Mouse (Mus musculus): ENCODE measurements around the gene Klf3. TPM values are rescaled to one million over a fixed set of nuclear protein-coding genes. Genes with fewer than 3 reads are reported as not detected.

Klf3 gene
- total and polyA plus RNA-seq, 2 experiments from 2014 or later = 22.9 to 37.1 TPM

- H3K27me3 ChIP-seq (ENCODE audit: insufficient read depth, low read length) = no peaks in the 10 kb centered on the region
- H3K27ac ChIP-seq = no peak overlapping the region
- H3K4me1 ChIP-seq (ENCODE audit: insufficient read depth, low read length) = no peaks in the 10 kb centered on the region
- no peak for TF ChIP-seq CTCF (IDR thresholded peaks at IDR 0.05; ENCODE audit: low read depth)
- DNase-seq (ENCODE audit: low spot score) = no peak
- ATAC-seq = no peak
- no peak overlapping the region for H3K4me3 ChIP-seq (ENCODE audit: low read length)
- no peaks in the 10 kb centered on the region for H3K9me3 ChIP-seq (ENCODE audit: low read length)
- H3K4me2 ChIP-seq (ENCODE audit: low read depth, low read length) = no peak overlapping the region
- H3K36me3 ChIP-seq (ENCODE audit: insufficient read depth, low read length) = peaks cover 20% of the 10 kb centered on the region
- WGBS = 88% methylated on average over 2 of the region's 2 CpGs
- no peak overlapping the region for H3K9ac ChIP-seq (replicated peaks; ENCODE audit: low read length)
Measured at GRCm38 (mm10) chr5:64821294-64821693, 18.1 kb downstream of the Klf3 start.

GRCm38 (mm10) chr5:64821964-64822363, 18.8 kb downstream of the Klf3 start:
- Histone ChIP-seq H3K4me3 (ENCODE audit: low read length) (no peak overlapping the region), H3K27ac (no peak overlapping the region), H3K4me2 (ENCODE audit: low read depth, low read length) (no peak overlapping the region), H3K27me3 (ENCODE audit: insufficient read depth, low read length) (no peaks in the 10 kb centered on the region), H3K9me3 (ENCODE audit: low read length) (no peaks in the 10 kb centered on the region), H3K4me1 (ENCODE audit: insufficient read depth, low read length) (no peaks in the 10 kb centered on the region), H3K9ac (replicated peaks; ENCODE audit: low read length) (no peak overlapping the region), H3K36me3 (ENCODE audit: insufficient read depth, low read length) (peaks cover 20% of the 10 kb centered on the region)
- no peak for DNase-seq (ENCODE audit: low spot score)
- no peak for TF ChIP-seq CTCF (IDR thresholded peaks at IDR 0.05; ENCODE audit: low read depth)
- WGBS = 94% methylated on average over 24 of the region's 24 CpGs
- ATAC-seq = no peak

- Histone ChIP-seq H3K9ac (replicated peaks; ENCODE audit: low read length) (no peak overlapping the region), H3K36me3 (ENCODE audit: insufficient read depth, low read length) (peaks cover 26% of the 10 kb centered on the region), H3K4me1 (ENCODE audit: insufficient read depth, low read length) (no peaks in the 10 kb centered on the region), H3K27ac (no peak overlapping the region), H3K27me3 (ENCODE audit: insufficient read depth, low read length) (no peaks in the 10 kb centered on the region), H3K4me3 (ENCODE audit: low read length) (no peak overlapping the region), H3K9me3 (ENCODE audit: low read length) (no peaks in the 10 kb centered on the region), H3K4me2 (ENCODE audit: low read depth, low read length) (no peak overlapping the region)
- no peak for TF ChIP-seq CTCF (IDR thresholded peaks at IDR 0.05; ENCODE audit: low read depth)
- DNase-seq (ENCODE audit: low spot score) (no peak), ATAC-seq (no peak)
- 88% methylated on average over 11 of the region's 11 CpGs for WGBS
Measured at GRCm38 (mm10) chr5:64823431-64823830, 20.2 kb downstream of the Klf3 start.

- ATAC-seq = no peak
- Histone ChIP-seq H3K4me3 (ENCODE audit: low read length) (no peak overlapping the region), H3K36me3 (ENCODE audit: insufficient read depth, low read length) (peaks cover 30% of the 10 kb centered on the region)
Measured at GRCm38 (mm10) chr5:64824765-64825164, 21.6 kb downstream of the Klf3 start.

GRCm38 (mm10) chr5:64825496-64825895, 22.3 kb downstream of the Klf3 start:
- Histone ChIP-seq H3K4me1 (ENCODE audit: insufficient read depth, low read length) (no peaks in the 10 kb centered on the region), H3K9me3 (ENCODE audit: low read length) (no peaks in the 10 kb centered on the region), H3K9ac (replicated peaks; ENCODE audit: low read length) (no peak overlapping the region), H3K27ac (no peak overlapping the region), H3K36me3 (ENCODE audit: insufficient read depth, low read length) (peaks cover 30% of the 10 kb centered on the region), H3K27me3 (ENCODE audit: insufficient read depth, low read length) (no peaks in the 10 kb centered on the region), H3K4me3 (ENCODE audit: low read length) (no peak overlapping the region), H3K4me2 (ENCODE audit: low read depth, low read length) (no peak overlapping the region)
- ATAC-seq (no peak), DNase-seq (ENCODE audit: low spot score) (no peak)
- no peak for TF ChIP-seq CTCF (IDR thresholded peaks at IDR 0.05; ENCODE audit: low read depth)
- whole genome bisulfite sequencing = 88% methylated on average over 7 of the region's 7 CpGs

More at GRCm38 (mm10) chr5:64824765-64825164, 21.6 kb downstream of the Klf3 start:
- H3K27ac ChIP-seq = no peak overlapping the region
- 90% methylated on average over 3 of the region's 3 CpGs for WGBS
- H3K27me3 ChIP-seq (ENCODE audit: insufficient read depth, low read length) = no peaks in the 10 kb centered on the region
- H3K4me2 ChIP-seq (ENCODE audit: low read depth, low read length) = no peak overlapping the region
- no peaks in the 10 kb centered on the region for H3K9me3 ChIP-seq (ENCODE audit: low read length)
- H3K4me1 ChIP-seq (ENCODE audit: insufficient read depth, low read length) = no peaks in the 10 kb centered on the region
- no peak for TF ChIP-seq CTCF (IDR thresholded peaks at IDR 0.05; ENCODE audit: low read depth)
- no peak overlapping the region for H3K9ac ChIP-seq (replicated peaks; ENCODE audit: low read length)
- DNase-seq (ENCODE audit: low spot score) = no peak

- Histone ChIP-seq H3K4me2 (ENCODE audit: low read depth, low read length) (no peak overlapping the region), H3K9me3 (ENCODE audit: low read length) (no peaks in the 10 kb centered on the region), H3K36me3 (ENCODE audit: insufficient read depth, low read length) (peaks cover 30% of the 10 kb centered on the region), H3K27ac (no peak overlapping the region), H3K4me1 (ENCODE audit: insufficient read depth, low read length) (no peaks in the 10 kb centered on the region), H3K4me3 (ENCODE audit: low read length) (no peak overlapping the region), H3K27me3 (ENCODE audit: insufficient read depth, low read length) (no peaks in the 10 kb centered on the region), H3K9ac (replicated peaks; ENCODE audit: low read length) (no peak overlapping the region)
- no peak for DNase-seq (ENCODE audit: low spot score)
- WGBS = 97% methylated on average over 12 of the region's 12 CpGs
- no peak for ATAC-seq
- no peak for TF ChIP-seq CTCF (IDR thresholded peaks at IDR 0.05; ENCODE audit: low read depth)
Measured at GRCm38 (mm10) chr5:64827151-64827550, 24.0 kb downstream of the Klf3 start.

GRCm38 (mm10) chr5:64828314-64828713, 25.1 kb downstream of the Klf3 start:
- Histone ChIP-seq H3K27me3 (ENCODE audit: insufficient read depth, low read length) (no peaks in the 10 kb centered on the region), H3K4me2 (ENCODE audit: low read depth, low read length) (no peak overlapping the region), H3K27ac (no peak overlapping the region), H3K4me3 (ENCODE audit: low read length) (no peak overlapping the region), H3K36me3 (ENCODE audit: insufficient read depth, low read length) (peaks cover 23% of the 10 kb centered on the region), H3K4me1 (ENCODE audit: insufficient read depth, low read length) (no peaks in the 10 kb centered on the region), H3K9ac (replicated peaks; ENCODE audit: low read length) (no peak overlapping the region), H3K9me3 (ENCODE audit: low read length) (no peaks in the 10 kb centered on the region)
- ATAC-seq = no peak
- TF ChIP-seq CTCF (IDR thresholded peaks at IDR 0.05; ENCODE audit: low read depth) = no peak
- 90% methylated on average over 9 of the region's 9 CpGs for WGBS
- no peak for DNase-seq (ENCODE audit: low spot score)

Data from hindbrain, postnatal 0 days (tissue).